Mouse (Mus musculus): ENCODE results near the gene Gm47985.

Gene Gm47985

GRCm38 (mm10) chr1:151219045-151219444 lies 36.7 kb downstream of the Gm47985 start:
- DNase-seq (ENCODE audit: low spot score in 2 of 2): no peak

GRCm38 (mm10) chr1:151220098-151220497 lies 37.8 kb downstream of the Gm47985 start:
- DNase-seq (ENCODE audit: low spot score in 2 of 2): no peak

GRCm38 (mm10) chr1:151222561-151223267 lies 40.4 kb downstream of the Gm47985 start:
- no peak for DNase-seq (ENCODE audit: low spot score in 2 of 2)

GRCm38 (mm10) chr1:151223377-151223776 lies 41.0 kb downstream of the Gm47985 start:
- DNase-seq (ENCODE audit: low spot score in 2 of 2): no peak

- DNase-seq (ENCODE audit: low spot score in 2 of 2): no peak
Measured at GRCm38 (mm10) chr1:151224536-151224935, 42.2 kb downstream of the Gm47985 start.

GRCm38 (mm10) chr1:151227506-151227905 lies 45.2 kb downstream of the Gm47985 start:
- no peak for DNase-seq (ENCODE audit: low spot score in 2 of 2)

GRCm38 (mm10) chr1:151228320-151228989 lies 46.1 kb downstream of the Gm47985 start:
- DNase-seq (ENCODE audit: low spot score in 2 of 2): no peak

GRCm38 (mm10) chr1:151232346-151232745 lies 50.0 kb downstream of the Gm47985 start:
- no peak for DNase-seq (ENCODE audit: low spot score in 2 of 2)

GRCm38 (mm10) chr1:151233756-151234155 lies 51.4 kb downstream of the Gm47985 start:
- no peak for DNase-seq (ENCODE audit: low spot score in 2 of 2)

Data from frontal cortex, postnatal 36 days (tissue).